Comparison of ENCODE assay signal across 9 mouse cellular contexts in the genomic region with DNA sequence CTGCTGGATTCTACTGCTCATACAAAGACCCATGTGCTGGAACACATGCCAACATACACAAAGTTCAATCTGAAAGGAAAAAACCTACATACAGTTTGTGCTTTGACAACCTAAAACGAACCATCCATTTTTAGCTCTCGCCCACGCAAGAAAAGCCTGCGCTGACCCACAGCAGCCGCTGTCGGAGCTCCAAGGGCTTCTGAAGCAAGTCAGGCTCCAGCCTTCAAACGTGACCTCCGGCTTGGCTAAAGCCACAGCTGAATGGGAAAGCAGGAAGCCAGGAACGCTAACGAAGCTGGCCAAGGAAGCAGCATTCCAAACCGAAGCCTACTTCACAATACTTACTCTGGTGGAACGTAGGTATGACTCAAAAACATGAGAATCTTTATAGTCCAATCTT.
DNase-seq lines count a peak whose midpoint lies in the region; ATAC-seq lines count a peak whose summit lies in the region.
"Had no signal": no experiment of that assay in that cellular context is flagged by ENCODE, and none has a peak within 500 bp of the region (broad histone marks: within the 10 kb centered on the region; RNA-seq: fewer than 3 reads in every experiment).

No protein-coding gene starts in this region.

- H3K4me3 ChIP-seq in heart, embryonic 11.5 days (ENCODE audit: low read depth, low read length), result no peak overlapping the region
- no peak overlapping the region for H3K4me3 ChIP-seq in hindbrain, embryonic 14.5 days (replicated peaks; ENCODE audit: low read length)
- H3K4me3 ChIP-seq in midbrain, embryonic 16.5 days (ENCODE audit: low read depth, low read length), result no peak overlapping the region
- H3K4me3 ChIP-seq: megakaryocyte, embryonic 14.5 days had no signal

- H3K27me3 ChIP-seq in heart, embryonic 11.5 days (ENCODE audit: control insufficient read depth, insufficient read depth, low read length), result no peaks in the 10 kb centered on the region
- no peaks in the 10 kb centered on the region for H3K27me3 ChIP-seq in hindbrain, embryonic 14.5 days (ENCODE audit: control insufficient read depth, insufficient read depth, low read length)
- no peaks in the 10 kb centered on the region for H3K27me3 ChIP-seq in midbrain, embryonic 16.5 days (ENCODE audit: control insufficient read depth, insufficient read depth, low read depth, low read length)
- H3K27me3 ChIP-seq: megakaryocyte, embryonic 14.5 days had no signal

- H3K9ac ChIP-seq in heart, embryonic 11.5 days (ENCODE audit: low read depth, low read length), result no peak overlapping the region
- H3K9ac ChIP-seq in hindbrain, embryonic 14.5 days, result no peak overlapping the region
- H3K9ac ChIP-seq in midbrain, embryonic 16.5 days (ENCODE audit: low read depth, low read length), result no peak overlapping the region

- peaks cover 13% of the 10 kb centered on the region for H3K4me1 ChIP-seq in heart, embryonic 11.5 days (ENCODE audit: control insufficient read depth, insufficient read depth, low read length)
- H3K4me1 ChIP-seq in hindbrain, embryonic 14.5 days (replicated peaks; ENCODE audit: control insufficient read depth, insufficient read depth, low read length), result 0 out of 2 replicates have a peak, but pooled peaks cover 3% of the 10 kb centered on the region
- 0 out of 2 replicates have a peak, but pooled peaks cover 3% of the 10 kb centered on the region for H3K4me1 ChIP-seq in midbrain, embryonic 16.5 days (ENCODE audit: control insufficient read depth, insufficient read depth, low read length)

- H3K9me3 ChIP-seq in heart, embryonic 11.5 days (replicated peaks; ENCODE audit: control insufficient read depth, low read length), result no peaks in the 10 kb centered on the region
- H3K9me3 ChIP-seq in hindbrain, embryonic 14.5 days (ENCODE audit: control insufficient read depth, low read length), result no peaks in the 10 kb centered on the region
- no peaks in the 10 kb centered on the region for H3K9me3 ChIP-seq in midbrain, embryonic 16.5 days (replicated peaks; ENCODE audit: control insufficient read depth, low read length, poor library complexity, severe bottlenecking)
- H3K9me3 ChIP-seq: megakaryocyte, embryonic 14.5 days had no signal

- H3K27ac ChIP-seq in heart, embryonic 11.5 days (ENCODE audit: low read depth, low read length), result peak overlapping the region; percentile 42
- H3K27ac ChIP-seq in hindbrain, embryonic 14.5 days, result no peak overlapping the region
- no peak overlapping the region for H3K27ac ChIP-seq in midbrain, embryonic 16.5 days (ENCODE audit: low read length)

- no peak overlapping the region for H3K4me2 ChIP-seq in heart, embryonic 11.5 days
- no peak overlapping the region for H3K4me2 ChIP-seq in hindbrain, embryonic 14.5 days (replicated peaks)
- no peak overlapping the region for H3K4me2 ChIP-seq in midbrain, embryonic 16.5 days (ENCODE audit: low read length)

- DNase-seq in adrenal gland, adult 2 months, result peak; percentile 82
- DNase-seq in cerebellum, adult 18-20 months, result peak; percentile 54 to 64
- DNase-seq in kidney, postnatal 36 days, result peak; percentile 53 to 64
- no peak for DNase-seq in MN1 (ENCODE audit: low spot score)
- no peak for DNase-seq in hindbrain, embryonic 14.5 days (ENCODE audit: low spot score)
- no peak for DNase-seq in urinary bladder, postnatal 14 days (ENCODE audit: low spot score)

- H3K36me3 ChIP-seq in heart, embryonic 11.5 days (ENCODE audit: control insufficient read depth, insufficient read depth, low read length), result no peaks in the 10 kb centered on the region
- no peaks in the 10 kb centered on the region for H3K36me3 ChIP-seq in hindbrain, embryonic 14.5 days (replicated peaks; ENCODE audit: control insufficient read depth, insufficient read depth)
- no peaks in the 10 kb centered on the region for H3K36me3 ChIP-seq in midbrain, embryonic 16.5 days (ENCODE audit: control insufficient read depth, insufficient read depth, low read length)

- ATAC-seq in heart, embryonic 11.5 days (replicated peaks; ENCODE audit: insufficient number of reproducible peaks, low FRiP score, low TSS enrichment), result no peak
- no peak for ATAC-seq in hindbrain, embryonic 14.5 days (ENCODE audit: low FRiP score)
- no peak for ATAC-seq in midbrain, embryonic 16.5 days

- 59% methylated on average over 12 of the region's 12 CpGs for WGBS in heart, embryonic 11.5 days (ENCODE audit: insufficient replicate concordance)
- WGBS in hindbrain, embryonic 14.5 days, result 83% methylated on average over 12 of the region's 12 CpGs
- 67% methylated on average over 12 of the region's 12 CpGs for WGBS in midbrain, embryonic 16.5 days

Comparison
In these comparisons a context has a peak if more than half of its experiments do, and no peak if none do; other contexts are left out.
1. DNase-seq: peak in adrenal gland, adult 2 months (single experiment), cerebellum, adult 18-20 months (2 of 2) and kidney, postnatal 36 days (2 of 2); none in MN1 (single experiment), hindbrain, embryonic 14.5 days (single experiment) and urinary bladder, postnatal 14 days (single experiment).